Mouse (Mus musculus) liver, adult 10 weeks (tissue): ENCODE data around the gene Gfm1. TPM values are rescaled to one million over a fixed set of nuclear protein-coding genes. Genes with fewer than 3 reads are reported as not detected.

Source experiments
- polyA plus RNA-seq: library from polyadenylated mRNA; stranded (reverse); fragments of 350-450 nt; fragmentation: Illumina TruSeq; extraction: RNeasy Lipid Tissue Mini Kit (QIAGEN cat#74804); gene quantifications from one replicate; pipeline ENCODE4 v1.2.3, GENCODE M21; 2014; ENCODE audit warnings: low read depth, low replicate concordance

Gfm1 gene
- polyA plus RNA-seq = 107 TPM

GRCm38 (mm10) chr3:67429999-67430380 lies at the start of gene Gfm1:
Gene Gfm1, plus strand, starts transcription at chr3:67430096.

GRCm38 (mm10) chr3:67463450-67464372 lies 33.8 kb downstream of the Gfm1 start, which contains the start of gene Lxn:
Gene Lxn, minus strand, starts transcription at chr3:67463926.

DNA sequence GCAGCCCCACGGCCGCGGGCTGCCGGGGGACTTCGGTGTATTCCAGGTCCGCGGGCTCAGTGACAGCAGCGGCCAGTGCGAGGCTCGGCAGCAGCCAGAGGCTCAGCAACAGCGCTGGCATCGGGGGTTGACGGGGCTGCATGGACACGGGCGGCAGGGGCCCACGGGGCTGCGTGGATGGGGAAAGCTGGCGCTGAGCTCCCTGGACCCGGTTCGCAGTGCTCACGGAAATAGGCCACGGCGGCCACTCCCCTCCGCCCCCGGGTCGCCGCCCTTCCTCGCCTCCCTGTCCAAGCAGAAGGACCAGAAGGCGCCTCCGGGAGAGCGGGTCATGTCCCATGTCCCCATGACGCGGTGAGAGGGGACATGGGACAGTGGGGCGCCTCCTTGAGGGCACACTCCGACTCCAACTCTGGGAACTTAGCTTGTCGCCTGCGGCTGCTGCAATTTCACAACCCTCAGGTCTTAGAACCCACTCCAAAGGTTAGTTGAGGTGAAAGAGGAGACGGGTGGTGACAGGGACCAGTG lies 85.4 kb downstream of the Gfm1 start, which contains the start of gene Rarres1:
TSS of gene Rarres1 (minus strand) at position 250 of the 528 bp plus-strand sequence.

Other genes with a start within 250 kb of the Gfm1 start
- gene Mlf1, start 56.0 kb upstream of the Gfm1 start, polyA plus RNA-seq = not detected
- gene Gm17402, start 54.9 kb upstream of the Gfm1 start, polyA plus RNA-seq = not detected
- gene Lxn, start 33.8 kb downstream of the Gfm1 start, polyA plus RNA-seq = 0.64 TPM
- gene Rarres1, start 85.4 kb downstream of the Gfm1 start, polyA plus RNA-seq = 47.9 TPM
- 174 TPM for gene Mfsd1, start 152.6 kb downstream of the Gfm1 start, polyA plus RNA-seq